Mouse (Mus musculus) hindbrain, embryonic 14.5 days (tissue): ENCODE measurements around the gene Mylk. TPM values are rescaled to one million over a fixed set of nuclear protein-coding genes. Genes with fewer than 3 reads are reported as not detected.

ENCODE experiments used
- ATAC-seq: fragments of 200-750 bp; cut with Nextera tagmentation; 2 replicates; pipeline ENCODE4 v1.8.0; 2017; ENCODE audit warnings: moderate number of reproducible peaks, mild to moderate bottlenecking, moderate TSS enrichment, moderate library complexity; ENCODE audit not compliant: low FRiP score
- DNase-seq: peaks from one replicate; pipeline ENCODE4 v3.0.0-alpha.2; 2015; ENCODE audit warnings: low spot score
- H3K27ac ChIP-seq: fragments of 300-500 bp; sonication (generic); 2 replicates; pipeline ENCODE4 v1.5.1; 2014; ENCODE audit warnings: mild to moderate bottlenecking, moderate library complexity
- H3K27me3 ChIP-seq: fragments of 300-500 bp; sonication (generic); 2 replicates; pipeline ENCODE4 v1.6.1; 2014; ENCODE audit warnings: mild to moderate bottlenecking, low read length, mixed read lengths; ENCODE audit not compliant: control insufficient read depth, insufficient read depth
- H3K36me3 ChIP-seq: fragments of 300-500 bp; sonication (generic); replicated peaks from 2 replicates; pipeline ENCODE4 v1.6.1; 2014; ENCODE audit not compliant: control insufficient read depth, insufficient read depth
- H3K4me1 ChIP-seq: fragments of 300-500 bp; sonication (generic); replicated peaks from 2 replicates; pipeline ENCODE4 v1.6.1; 2014; ENCODE audit warnings: antibody characterized with exemption, low read length, mixed read lengths; ENCODE audit not compliant: control insufficient read depth, insufficient read depth
- H3K4me2 ChIP-seq: fragments of 300-500 bp; sonication (generic); replicated peaks from 2 replicates; pipeline ENCODE4 v1.6.1; 2014; ENCODE audit warnings: mild to moderate bottlenecking, moderate library complexity
- H3K4me3 ChIP-seq: fragments of 300-500 bp; sonication (generic); replicated peaks from 2 replicates; pipeline ENCODE4 v1.5.1; 2014; ENCODE audit warnings: mild to moderate bottlenecking, low read length
- H3K9ac ChIP-seq: fragments of 300-500 bp; sonication (generic); 2 replicates; pipeline ENCODE4 v1.6.1; 2014
- H3K9me3 ChIP-seq: fragments of 300-500 bp; sonication (generic); 2 replicates; pipeline ENCODE4 v1.6.1; 2016; ENCODE audit warnings: low read length; ENCODE audit not compliant: control insufficient read depth
- WGBS: fragments of 180-500 bp; shearing (Covaris S2); extraction: QIAGEN DNeasy Blood & Tissue Kit; methylation state at CpG from one replicate; pipeline ENCODE4 v1.1.7; 2014; 5-methylcytosine and 5-hydroxymethylcytosine counted together
- polyA plus RNA-seq: library from polyadenylated mRNA; unstranded; fragments of >200 nt; fragmentation: Nextera tagmentation; extraction: Ambion mirVana; gene quantifications from 2 replicates; pipeline ENCODE4 v1.2.1, GENCODE M21; 2014

Mylk gene
- polyA plus RNA-seq, 1 experiment from 2014 or later, result 5.0 TPM

- ATAC-seq, result no peak
- Histone ChIP-seq H3K36me3 (no peaks in the 10 kb centered on the region), H3K9me3 (no peaks in the 10 kb centered on the region), H3K4me1 (peaks cover 15% of the 10 kb centered on the region), H3K9ac (no peak overlapping the region), H3K27ac (no peak overlapping the region), H3K4me3 (no peak overlapping the region), H3K4me2 (no peak overlapping the region), H3K27me3 (no peaks in the 10 kb centered on the region)
- no peak for DNase-seq
- 66% methylated on average over 2 of the region's 2 CpGs for WGBS
These were observed 156.0 kb downstream of the Mylk start for GRCm38 (mm10) chr16:34901031-34901430.

- Histone ChIP-seq H3K27ac (no peak overlapping the region), H3K9me3 (no peaks in the 10 kb centered on the region), H3K4me2 (no peak overlapping the region), H3K4me1 (peaks cover 15% of the 10 kb centered on the region), H3K36me3 (no peaks in the 10 kb centered on the region), H3K4me3 (no peak overlapping the region), H3K27me3 (no peaks in the 10 kb centered on the region), H3K9ac (no peak overlapping the region)
- no peak for DNase-seq
- 79% methylated on average over 7 of the region's 7 CpGs for WGBS
- 0 out of 2 replicates have a peak, but pooled peaks have one; percentile 25 for ATAC-seq
These were observed 156.7 kb downstream of the Mylk start for GRCm38 (mm10) chr16:34901611-34902293.

GRCm38 (mm10) chr16:34902294-34902680 lies 157.3 kb downstream of the Mylk start:
- Histone ChIP-seq H3K36me3 (no peaks in the 10 kb centered on the region), H3K27ac (no peak overlapping the region), H3K9me3 (no peaks in the 10 kb centered on the region), H3K4me2 (no peak overlapping the region), H3K4me1 (peaks cover 15% of the 10 kb centered on the region), H3K27me3 (no peaks in the 10 kb centered on the region), H3K4me3 (no peak overlapping the region), H3K9ac (no peak overlapping the region)
- peak; percentile 87 for DNase-seq
- 21% methylated on average over 9 of the region's 9 CpGs for WGBS
- peak; percentile 66; the same call in 1 of the 2 replicates for ATAC-seq

- Histone ChIP-seq H3K4me2 (no peak overlapping the region), H3K27ac (no peak overlapping the region), H3K4me1 (peaks cover 15% of the 10 kb centered on the region), H3K36me3 (no peaks in the 10 kb centered on the region), H3K4me3 (no peak overlapping the region), H3K9ac (no peak overlapping the region), H3K27me3 (no peaks in the 10 kb centered on the region), H3K9me3 (no peaks in the 10 kb centered on the region)
- ATAC-seq (no peak), DNase-seq (no peak)
- WGBS, result 81% methylated on average over 8 of the region's 8 CpGs
These were observed 157.8 kb downstream of the Mylk start for GRCm38 (mm10) chr16:34902761-34903160.

- Histone ChIP-seq H3K27me3 (no peaks in the 10 kb centered on the region), H3K36me3 (no peaks in the 10 kb centered on the region), H3K4me1 (peaks cover 8% of the 10 kb centered on the region), H3K27ac (no peak overlapping the region), H3K9me3 (no peaks in the 10 kb centered on the region), H3K4me3 (no peak overlapping the region), H3K4me2 (no peak overlapping the region), H3K9ac (no peak overlapping the region)
- ATAC-seq, result no peak
- DNase-seq, result no peak
- 72% methylated on average over 4 of the region's 4 CpGs for WGBS
These were observed 159.9 kb downstream of the Mylk start for GRCm38 (mm10) chr16:34904876-34905275.

GRCm38 (mm10) chr16:34909437-34909836 lies 164.4 kb downstream of the Mylk start:
- Histone ChIP-seq H3K4me3 (no peak overlapping the region), H3K9me3 (no peaks in the 10 kb centered on the region), H3K36me3 (no peaks in the 10 kb centered on the region), H3K4me1 (no peaks in the 10 kb centered on the region), H3K4me2 (no peak overlapping the region), H3K9ac (no peak overlapping the region), H3K27me3 (no peaks in the 10 kb centered on the region), H3K27ac (0 out of 2 replicates have a peak overlapping the region, but pooled peaks have one; percentile 15)
- ATAC-seq, result no peak
- no peak for DNase-seq
- 79% methylated on average over 6 of the region's 6 CpGs for WGBS

GRCm38 (mm10) chr16:34917373-34917900 lies 172.4 kb downstream of the Mylk start:
- WGBS, result 83% methylated on average over 4 of the region's 4 CpGs
- no peaks in the 10 kb centered on the region for H3K27me3 ChIP-seq
- H3K4me2 ChIP-seq, result no peak overlapping the region
- H3K9ac ChIP-seq, result no peak overlapping the region
- H3K9me3 ChIP-seq, result no peaks in the 10 kb centered on the region
- no peaks in the 10 kb centered on the region for H3K4me1 ChIP-seq
- H3K36me3 ChIP-seq, result no peaks in the 10 kb centered on the region
- no peak overlapping the region for H3K27ac ChIP-seq
- ATAC-seq, result no peak
- no peak overlapping the region for H3K4me3 ChIP-seq
- no peak for DNase-seq

- Histone ChIP-seq H3K4me2 (no peak overlapping the region), H3K36me3 (no peaks in the 10 kb centered on the region), H3K27ac (no peak overlapping the region), H3K4me1 (peaks cover 4% of the 10 kb centered on the region; the same call in 1 of the 2 replicates), H3K9me3 (no peaks in the 10 kb centered on the region), H3K27me3 (no peaks in the 10 kb centered on the region), H3K4me3 (no peak overlapping the region), H3K9ac (no peak overlapping the region)
- DNase-seq (no peak), ATAC-seq (no peak)
- 25% methylated on average over 6 of the region's 6 CpGs for WGBS
These were observed 175.2 kb downstream of the Mylk start for GRCm38 (mm10) chr16:34920182-34920581.

- WGBS, result 68% methylated on average over 8 of the region's 8 CpGs
- Histone ChIP-seq H3K4me3 (no peak overlapping the region), H3K36me3 (no peaks in the 10 kb centered on the region), H3K27ac (no peak overlapping the region), H3K9ac (no peak overlapping the region), H3K27me3 (no peaks in the 10 kb centered on the region), H3K4me1 (peaks cover 5% of the 10 kb centered on the region; the same call in 1 of the 2 replicates), H3K4me2 (no peak overlapping the region), H3K9me3 (no peaks in the 10 kb centered on the region)
- DNase-seq (no peak), ATAC-seq (no peak)
These were observed 175.9 kb downstream of the Mylk start for GRCm38 (mm10) chr16:34920868-34921267.
